Mouse (Mus musculus): ENCODE data around the gene Hesx1.
"Not testable (repeated sequence)": the region's sequence is repeated elsewhere in the genome, so short reads cannot be mapped to it uniquely, and the experiment has no call there.

Hesx1 gene

DNA sequence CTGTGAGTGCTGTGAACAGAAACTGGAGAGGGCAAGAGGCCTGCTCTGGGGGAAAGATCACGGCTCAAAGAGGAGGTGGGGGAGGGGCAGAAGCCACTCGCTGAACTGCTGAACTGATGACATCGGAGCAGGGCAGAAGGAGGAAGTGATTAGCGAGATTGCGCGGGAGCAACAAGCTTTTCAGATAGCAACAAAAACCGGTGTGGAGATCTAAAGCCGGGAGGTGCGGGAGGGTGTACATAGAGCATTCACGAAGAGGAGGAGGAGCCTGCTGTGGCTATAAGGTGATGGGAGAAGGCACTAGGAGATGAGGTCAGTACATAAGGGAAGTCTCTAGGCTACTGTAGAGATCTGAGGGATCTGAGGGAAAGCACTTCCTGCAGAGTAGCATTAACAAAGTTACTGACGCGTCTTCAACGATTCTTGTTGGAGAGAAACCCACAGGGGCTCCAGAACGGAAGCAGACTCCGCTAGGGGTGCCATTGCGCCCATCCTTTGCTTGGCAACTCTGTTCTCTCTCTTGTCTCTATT lies at the start of gene Hesx1:
Hesx1 (plus strand) TSS at position 206 of the 531 bp plus-strand sequence.
- peak in 1 of 2 experiments; percentile 4 for DNase-seq

DNA sequence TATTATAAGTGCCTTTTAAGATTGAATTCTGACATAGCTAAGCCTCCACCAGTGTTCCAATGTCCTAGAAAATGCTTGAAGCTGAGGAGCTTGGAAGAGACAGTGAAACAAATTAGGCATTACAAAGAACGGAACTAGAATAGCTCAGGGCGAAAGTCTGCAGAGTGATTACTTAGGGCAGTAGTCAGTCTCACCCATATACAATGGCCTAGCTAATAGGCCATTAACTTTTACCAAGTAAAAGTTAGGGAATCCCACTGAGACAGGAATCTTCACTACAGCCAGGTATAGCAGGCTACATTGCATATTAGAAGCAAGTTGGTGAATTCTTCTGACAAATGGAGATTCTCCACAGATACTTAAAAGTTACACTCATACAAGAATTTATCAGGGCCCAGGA lies 38.1 kb upstream of the Hesx1 start:
- not testable (repeated sequence) for DNase-seq

DNA sequence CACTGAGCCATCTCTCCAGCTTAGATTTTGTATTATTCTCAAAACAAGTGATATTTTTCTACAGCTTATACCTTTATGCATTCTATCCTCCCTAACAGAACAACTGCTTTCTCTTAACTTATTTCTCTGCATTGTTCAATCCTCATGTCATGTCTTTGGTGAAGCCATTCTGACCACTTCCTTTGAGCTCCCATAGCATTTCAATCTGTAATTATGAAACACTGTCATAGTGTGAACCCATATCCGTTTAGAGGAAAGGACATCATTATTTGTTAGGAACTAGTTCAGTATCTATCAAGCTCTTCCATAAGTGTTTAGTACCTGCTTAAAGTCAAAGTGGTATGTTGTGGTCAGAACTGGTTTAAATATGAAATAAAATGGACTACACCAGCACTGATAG lies 33.7 kb upstream of the Hesx1 start:
- DNase-seq, result no peak

DNA sequence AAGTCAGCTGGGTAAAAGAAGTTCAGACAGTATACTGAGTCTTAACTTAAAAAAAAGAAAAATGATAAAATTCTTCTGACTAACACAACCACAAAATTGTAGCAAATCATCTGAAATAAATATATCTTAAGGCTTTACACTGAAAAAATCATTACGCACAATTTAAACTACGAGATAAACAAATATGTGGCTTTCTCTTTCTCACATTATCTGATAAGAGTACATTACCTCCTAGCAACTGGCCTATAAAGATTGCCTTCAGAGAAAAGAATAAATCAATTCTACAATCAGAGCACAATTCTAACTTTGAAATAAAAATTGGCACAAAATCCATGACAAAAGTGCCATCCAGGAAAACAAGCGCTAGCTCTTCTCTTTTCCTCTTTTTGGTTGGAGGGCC lies 25.1 kb upstream of the Hesx1 start:
- DNase-seq, result no peak

DNA sequence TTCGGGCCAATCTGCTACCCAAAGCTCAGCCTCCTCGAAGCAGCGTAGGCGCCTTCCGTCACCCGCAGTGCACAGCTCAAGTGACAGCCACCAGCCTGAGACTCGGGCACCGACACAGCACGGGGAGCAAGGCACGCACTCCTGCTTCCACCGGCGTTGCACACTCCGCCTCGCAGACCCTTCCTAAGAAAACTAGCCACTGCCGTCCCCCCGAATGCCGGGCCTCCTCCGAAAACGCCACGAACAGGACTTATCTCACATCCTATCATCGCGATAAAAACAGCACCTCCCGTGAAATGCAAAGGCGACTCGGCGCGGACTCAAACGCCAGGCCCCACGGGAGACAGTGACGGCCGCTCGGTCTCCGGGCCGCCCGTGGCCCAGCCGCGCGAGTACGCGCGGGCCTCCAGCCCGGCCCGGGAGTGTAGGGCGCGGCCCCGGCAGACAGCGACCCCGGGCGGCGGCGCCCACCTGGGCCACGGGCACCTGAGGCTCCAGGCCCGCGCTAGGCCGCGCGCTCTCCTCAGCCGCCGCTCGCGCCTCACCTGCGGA lies 24.3 kb upstream of the Hesx1 start:
- peak; percentile 78 for DNase-seq

GRCm38 (mm10) chr14:26970439-26970932 lies 23.7 kb upstream of the Hesx1 start:
- DNase-seq, result peak; percentile 97 to 99

DNA sequence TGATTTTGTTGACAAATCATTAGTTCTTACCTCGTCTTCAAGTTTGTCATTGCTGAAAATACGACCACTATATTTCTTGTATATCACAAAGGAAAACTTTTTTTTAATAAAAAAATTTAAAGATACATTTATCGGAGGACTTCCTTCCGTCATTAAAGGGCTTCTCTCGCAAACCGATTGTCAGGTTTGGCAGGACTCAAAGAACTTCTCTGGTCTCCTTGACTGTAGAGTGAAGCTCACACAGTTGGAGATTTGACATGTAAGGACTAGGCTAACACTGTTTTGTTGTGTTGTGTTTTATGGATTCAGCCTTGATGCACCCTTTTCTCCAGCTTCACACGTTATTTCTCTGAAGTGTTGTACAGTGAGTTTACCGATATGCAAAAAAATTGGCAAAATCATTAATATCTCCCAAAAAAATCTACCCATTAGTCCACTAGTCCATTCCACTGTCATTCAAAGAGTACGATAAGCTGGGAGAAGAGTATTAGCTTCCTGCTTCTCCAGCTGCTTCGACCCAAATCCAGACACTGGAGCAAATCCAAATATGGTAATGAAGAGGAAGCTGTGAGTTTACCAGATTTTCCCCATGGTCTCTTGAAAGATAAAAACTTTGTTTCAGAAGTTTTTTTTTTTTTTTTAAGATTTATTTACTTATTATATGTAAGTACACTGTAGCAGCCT lies 23.0 kb upstream of the Hesx1 start, which contains the start of gene Appl1:
Appl1 (minus strand) TSS at position 127 of the 684 bp plus-strand sequence.
- DNase-seq, result no peak

DNA sequence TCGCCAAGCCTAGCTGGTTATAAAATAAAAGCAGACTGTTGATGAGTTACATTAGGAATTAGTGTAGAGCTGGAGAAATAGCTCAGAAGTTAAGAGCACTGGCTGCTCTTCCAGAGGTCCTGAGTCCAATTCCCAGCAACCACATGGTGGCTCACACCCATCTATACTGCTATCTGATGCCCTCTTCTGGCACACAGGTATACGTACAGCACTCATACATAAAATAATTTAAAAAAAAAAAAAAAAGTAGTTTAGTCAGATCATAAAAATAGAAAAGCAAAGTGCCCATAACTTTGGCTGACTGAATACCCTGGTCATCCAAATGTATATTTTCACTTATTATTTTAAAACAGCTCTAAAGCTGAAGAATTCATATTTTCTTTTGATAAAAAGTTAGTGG lies 21.1 kb upstream of the Hesx1 start:
- DNase-seq, result no peak

GRCm38 (mm10) chr14:26975490-26975889 lies 18.7 kb upstream of the Hesx1 start:
- no peak for DNase-seq

- DNase-seq, result no peak
Measured at GRCm38 (mm10) chr14:26976212-26976611, 18.0 kb upstream of the Hesx1 start.

DNA sequence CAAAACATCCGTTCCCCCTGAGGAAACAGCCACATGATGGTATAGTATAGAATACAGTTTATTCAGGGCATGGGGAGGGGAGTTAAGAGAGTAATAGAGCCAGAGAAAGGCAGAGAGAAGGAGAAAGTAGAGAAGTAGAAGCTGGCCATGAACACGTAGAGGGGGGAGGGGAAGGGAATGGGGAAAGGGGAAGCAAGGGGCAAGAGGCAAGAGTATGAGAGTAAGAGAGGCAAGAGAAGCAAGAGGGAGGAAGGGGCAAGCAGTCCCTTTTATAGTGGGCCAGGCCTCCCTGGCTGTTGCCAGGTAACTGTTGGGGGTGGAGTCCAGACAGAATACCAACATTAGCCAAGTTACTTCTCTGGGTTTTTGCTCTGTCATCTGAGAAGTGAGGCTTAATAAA lies 16.7 kb upstream of the Hesx1 start:
- DNase-seq, result no peak

GRCm38 (mm10) chr14:26979808-26980207 lies 14.4 kb upstream of the Hesx1 start:
- DNase-seq, result no peak

DNA sequence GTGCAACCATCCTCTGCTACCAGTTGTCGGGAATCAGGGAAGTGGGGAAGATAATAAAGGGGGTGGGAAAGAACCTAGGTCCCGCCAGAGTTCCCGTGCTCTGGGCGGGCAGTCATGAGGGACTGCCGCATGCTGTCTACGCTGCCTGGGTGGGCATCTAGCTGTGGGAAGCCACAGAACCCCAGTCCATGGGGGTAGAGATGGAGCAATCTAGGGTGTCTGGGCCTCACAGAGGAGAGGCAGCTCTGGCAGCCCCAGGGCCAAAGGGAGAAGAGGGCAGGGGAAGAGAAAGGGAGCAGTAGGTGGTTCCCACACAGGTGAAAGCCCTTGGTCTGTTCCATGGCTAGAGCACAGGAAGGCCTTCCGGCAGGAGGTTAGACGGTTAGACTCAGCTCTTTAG lies 13.2 kb upstream of the Hesx1 start:
- no peak for DNase-seq

GRCm38 (mm10) chr14:26981494-26982149 lies 12.6 kb upstream of the Hesx1 start:
- no peak for DNase-seq

- no peak for DNase-seq
Measured at GRCm38 (mm10) chr14:26982150-26982530, 12.1 kb upstream of the Hesx1 start.

GRCm38 (mm10) chr14:26988694-26989093 lies 5.5 kb upstream of the Hesx1 start:
- DNase-seq, result no peak

- DNase-seq, result no peak
Measured at GRCm38 (mm10) chr14:26991622-26992021, 2.6 kb upstream of the Hesx1 start.

DNA sequence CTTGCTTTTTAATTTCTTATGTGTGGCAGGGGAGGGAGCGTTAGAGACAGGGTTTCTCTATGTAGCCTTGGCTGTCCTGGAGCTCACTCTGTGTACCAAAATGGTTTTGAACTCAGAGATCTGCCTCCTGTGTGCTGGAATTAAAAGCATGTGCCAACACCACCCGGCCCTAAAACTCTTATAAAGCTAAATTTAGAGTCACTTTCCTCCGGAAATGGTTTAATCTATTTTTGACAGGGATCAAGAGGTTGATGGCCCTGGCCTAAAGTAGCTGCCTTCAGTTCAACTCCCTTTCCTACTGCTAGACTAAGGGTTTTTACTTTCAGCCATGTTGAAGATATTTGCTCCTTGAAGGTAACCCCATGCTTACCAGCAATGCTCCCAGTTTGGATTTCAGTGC lies 789 bp upstream of the Hesx1 start:
- DNase-seq, result no peak

- DNase-seq, result no peak
Measured at GRCm38 (mm10) chr14:26996257-26996656, 2.0 kb downstream of the Hesx1 start.

- no peak for DNase-seq
Measured at GRCm38 (mm10) chr14:27000386-27000785, 6.2 kb downstream of the Hesx1 start.

GRCm38 (mm10) chr14:27004906-27005305 lies 10.7 kb downstream of the Hesx1 start:
- no peak for DNase-seq

DNA sequence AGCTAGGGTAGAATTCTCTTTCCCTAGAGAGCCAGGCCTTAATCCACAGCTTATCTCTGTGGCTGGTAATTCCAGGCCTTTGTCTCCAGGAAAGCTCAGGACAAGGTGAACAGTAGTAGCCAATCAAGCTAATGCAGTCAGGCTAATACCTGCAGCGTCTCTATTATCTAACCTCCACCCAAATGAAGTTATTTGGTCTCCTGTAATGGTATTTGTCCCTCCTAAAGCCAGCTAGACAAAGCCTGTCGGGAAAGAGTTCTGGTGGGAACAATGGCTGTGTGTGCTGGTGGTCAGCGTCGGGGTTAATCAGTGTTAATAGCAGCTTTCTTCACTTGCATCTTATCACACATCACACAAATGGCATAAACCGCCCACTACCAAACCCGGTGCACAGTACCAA lies 11.7 kb downstream of the Hesx1 start:
- no peak for DNase-seq

DNA sequence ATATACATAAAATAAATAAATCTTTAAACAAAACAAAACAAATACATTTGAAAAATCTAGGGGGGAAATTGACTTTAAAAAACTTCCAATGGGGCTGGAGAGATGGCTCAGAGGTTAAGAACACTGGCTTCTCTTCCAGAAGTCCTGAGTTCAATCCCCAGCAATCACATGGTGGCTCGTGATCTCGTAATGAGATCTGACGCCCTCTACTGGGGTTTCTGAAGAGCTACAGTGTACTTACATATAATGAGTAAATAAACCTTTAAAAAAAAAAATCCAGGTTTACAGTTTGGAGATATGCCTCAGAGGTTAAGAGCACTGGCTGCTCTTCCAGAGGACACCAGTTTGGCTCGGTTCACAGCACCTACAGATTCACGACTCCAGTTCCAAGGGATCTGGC lies 17.3 kb downstream of the Hesx1 start:
- no peak for DNase-seq

GRCm38 (mm10) chr14:27013658-27014057 lies 19.4 kb downstream of the Hesx1 start:
- no peak for DNase-seq
